Mouse (Mus musculus) MEL (cell line): Measurements from ENCODE around the gene Gm49416. TPM values are rescaled to one million over a fixed set of nuclear protein-coding genes. Genes with fewer than 3 reads are reported as not detected.

Experiments used
- DNase-seq: peaks from one replicate; pipeline ENCODE4 v3.0.0; 2011; ENCODE audit warnings: low read depth, low spot score
- H3K27ac ChIP-seq: 2 replicates; pipeline ENCODE4 v1.5.1; 2012; ENCODE audit warnings: low read depth, mild to moderate bottlenecking, control low read depth, low read length, moderate library complexity; ENCODE audit not compliant: control insufficient read depth
- H3K27me3 ChIP-seq, 2 experiments: fragments of 150-350 bp in 1 of 2; sonication (generic) in 1 of 2; 2 replicates each; pipeline ENCODE4 v1.6.1; 2012; ENCODE audit warnings: low read length in 2 of 2, mild to moderate bottlenecking in 2 of 2, improper control_type of control experiment in 1 of 2, moderate library complexity in 1 of 2; ENCODE audit not compliant: insufficient read depth in 2 of 2, control insufficient read depth in 1 of 2
- H3K36me3 ChIP-seq, 2 experiments: 2 replicates each; pipeline ENCODE4 v1.6.1; 2012 to 2014; ENCODE audit warnings: low read length in 2 of 2, improper control_type of control experiment in 1 of 2, inconsistent platforms in 1 of 2, mild to moderate bottlenecking in 1 of 2; ENCODE audit not compliant: insufficient read depth in 2 of 2, control insufficient read depth in 1 of 2
- H3K4me1 ChIP-seq, 2 experiments: fragments of 150-350 bp in 1 of 2; sonication (generic) in 1 of 2; 2 replicates each; pipeline ENCODE4 v1.6.1; 2012; ENCODE audit warnings: low read length in 2 of 2, improper control_type of control experiment in 1 of 2, mild to moderate bottlenecking in 1 of 2; ENCODE audit not compliant: insufficient read depth in 2 of 2, control insufficient read depth in 1 of 2
- H3K4me3 ChIP-seq, 2 experiments: fragments of 150-350 bp in 1 of 2; sonication (generic) in 1 of 2; 2 replicates each; pipeline ENCODE4 v1.5.1; 2012; ENCODE audit warnings: low read depth in 2 of 2, low read length in 2 of 2, mild to moderate bottlenecking in 2 of 2, moderate library complexity in 2 of 2, control low read depth in 1 of 2, improper control_type of control experiment in 1 of 2; ENCODE audit not compliant: control insufficient read depth in 1 of 2, insufficient read depth in 1 of 2
- H3K79me2 ChIP-seq: 2 replicates; pipeline ENCODE4 v1.6.1; 2012; ENCODE audit warnings: mild to moderate bottlenecking, low read length, moderate library complexity; ENCODE audit not compliant: control insufficient read depth, poor library complexity, insufficient read depth
- H3K9ac ChIP-seq: 2 replicates; pipeline ENCODE4 v1.6.1; 2012; ENCODE audit warnings: low read depth, mild to moderate bottlenecking, control low read depth, low read length, moderate library complexity; ENCODE audit not compliant: control insufficient read depth, poor library complexity, severe bottlenecking
- H3K9me3 ChIP-seq: fragments of 150-350 bp; sonication (generic); replicated peaks from 2 replicates; pipeline ENCODE4 v1.6.1; 2012; ENCODE audit warnings: mild to moderate bottlenecking, low read length, improper control_type of control experiment, moderate library complexity; ENCODE audit not compliant: insufficient read depth
- BHLHE40 ChIP-seq: IDR thresholded peaks from 2 replicates; pipeline ENCODE4 v1.6.1; 2012; ENCODE audit warnings: low read depth, mild to moderate bottlenecking, inconsistent platforms, low read length, improper control_type of control experiment, borderline replicate concordance
- CHD2 ChIP-seq: IDR thresholded peaks from 2 replicates; pipeline ENCODE4 v1.6.1; 2011; ENCODE audit warnings: low read length, improper control_type of control experiment
- CTCF ChIP-seq, 3 experiments: IDR thresholded peaks in 2 of 3; conservative IDR thresholded peaks in 1 of 3; 2 replicates each; pipeline ENCODE4 v1.5.1; 2011 to 2012; ENCODE audit warnings: low read length in 3 of 3, low read depth in 2 of 3, mild to moderate bottlenecking in 2 of 3, improper control_type of control experiment in 1 of 3, inconsistent platforms in 1 of 3, mixed read lengths in 1 of 3, moderate library complexity in 1 of 3; ENCODE audit not compliant: control insufficient read depth in 1 of 3, insufficient read depth in 1 of 3, poor library complexity in 1 of 3, severe bottlenecking in 1 of 3
- E2F4 ChIP-seq: IDR thresholded peaks from 2 replicates; pipeline ENCODE4 v1.6.1; 2011; ENCODE audit warnings: low read depth, low read length, improper control_type of control experiment, borderline replicate concordance
- EP300 ChIP-seq, 2 experiments: IDR thresholded peaks; 2 replicates each; pipeline ENCODE4 v1.6.1; 2011; ENCODE audit warnings: improper control_type of control experiment in 2 of 2, low read length in 2 of 2, low read depth in 1 of 2, mild to moderate bottlenecking in 1 of 2
- GATA1 ChIP-seq: IDR thresholded peaks from 2 replicates; pipeline ENCODE4 v1.6.1; 2011; ENCODE audit warnings: low read depth, low read length, improper control_type of control experiment
- HCFC1 ChIP-seq: IDR thresholded peaks from 2 replicates; pipeline ENCODE4 v1.6.1; 2012; ENCODE audit warnings: low read depth, mild to moderate bottlenecking, inconsistent platforms, low read length, improper control_type of control experiment, moderate library complexity
- MYC ChIP-seq: IDR thresholded peaks from 2 replicates; pipeline ENCODE4 v1.6.1; 2011; ENCODE audit warnings: low read depth, mild to moderate bottlenecking, low read length, improper control_type of control experiment, moderate library complexity
- NELFE ChIP-seq: IDR thresholded peaks from 2 replicates; pipeline ENCODE4 v1.6.1; 2011; ENCODE audit warnings: low read depth, low read length, improper control_type of control experiment
- RAD21 ChIP-seq: IDR thresholded peaks from 2 replicates; pipeline ENCODE4 v1.6.1; 2011; ENCODE audit warnings: mild to moderate bottlenecking, low read depth, low read length, improper control_type of control experiment
- RCOR1 ChIP-seq: IDR thresholded peaks from 2 replicates; pipeline ENCODE4 v1.6.1; 2012; ENCODE audit warnings: low read depth, mild to moderate bottlenecking, inconsistent platforms, low read length, improper control_type of control experiment
- SMC3 ChIP-seq: IDR thresholded peaks from 2 replicates; pipeline ENCODE4 v1.6.1; 2011; ENCODE audit warnings: low read depth, low read length, improper control_type of control experiment
- USF1 ChIP-seq: IDR thresholded peaks from 2 replicates; pipeline ENCODE4 v1.6.1; 2014; ENCODE audit warnings: low read depth, mild to moderate bottlenecking, inconsistent platforms, low read length, improper control_type of control experiment, moderate library complexity
- polyA plus RNA-seq, 2 experiments: library from polyadenylated mRNA; stranded (reverse) in 1 of 2; unstranded in 1 of 2; fragments of >175 nt in 1 of 2; fragments of >200 nt in 1 of 2; gene quantifications; 2 replicates each; pipeline versions ENCODE4 v1.2.1 to v1.2.4; 2012; ENCODE audit warnings: low replicate concordance in 2 of 2, low read depth in 1 of 2; ENCODE audit not compliant: insufficient read length in 2 of 2, insufficient read depth in 1 of 2, missing spikeins in 1 of 2
- total RNA-seq: library from RNA; depleted of rRNA; stranded (reverse); fragments of 300-350 nt; gene quantifications from 2 replicates; pipeline ENCODE4 v1.2.3, GENCODE M21; 2012

The Gm49416 gene
- total and polyA plus RNA-seq, 3 experiments = 0.77 to 31.2 TPM; not detected in 1

DNA sequence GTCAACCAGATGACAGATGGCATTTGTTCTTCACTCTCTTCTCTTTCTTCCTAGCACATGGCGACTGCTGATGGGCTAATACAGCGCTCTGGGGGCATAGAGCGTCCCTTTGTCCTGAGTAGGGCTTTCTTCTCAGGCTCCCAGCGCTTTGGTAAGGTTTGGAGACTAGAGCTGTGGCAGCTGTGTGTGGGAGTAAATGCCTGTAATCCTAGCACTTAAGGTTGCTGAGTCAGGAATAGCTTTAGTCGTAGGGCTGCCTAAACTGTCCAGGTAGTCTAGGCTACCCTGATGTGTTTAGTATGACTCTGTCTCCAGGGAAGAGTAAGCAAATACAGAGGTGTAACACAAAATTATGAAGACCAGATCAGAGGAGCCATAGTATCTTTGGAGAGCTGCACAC is 23.1 kb downstream of the Gm49416 start:
- Histone ChIP-seq H3K9me3 (no peaks in the 10 kb centered on the region), H3K36me3 (peaks cover 0 to 30% of the 10 kb centered on the region in 2 experiments; a peak in 2 of 4 replicates), H3K79me2 (no peaks in the 10 kb centered on the region), H3K27me3 (no peaks in the 10 kb centered on the region), H3K9ac (no peak overlapping the region), H3K27ac (no peak overlapping the region), H3K4me3 (no peak overlapping the region), H3K4me1 (no peaks in the 10 kb centered on the region)
- TF ChIP-seq RAD21 = no peak
- no peak for TF ChIP-seq CTCF (IDR thresholded peaks at IDR 0.05 in 2 of 3, conservative IDR thresholded peaks at IDR 0.05 in 1 of 3; ENCODE audit: control insufficient read depth in 1 of 3, insufficient read depth in 1 of 3, low read depth in 2 of 3, low read length in 3 of 3, poor library complexity in 1 of 3, severe bottlenecking in 1 of 3)
- TF ChIP-seq E2F4 = no peak
- TF ChIP-seq EP300 (IDR thresholded peaks at IDR 0.05; ENCODE audit: low read depth in 1 of 2, low read length in 2 of 2) = no peak
- no peak for TF ChIP-seq RCOR1
- TF ChIP-seq HCFC1 = no peak
- TF ChIP-seq GATA1 = no peak
- TF ChIP-seq MYC = no peak
- TF ChIP-seq CHD2 = no peak
- no peak for DNase-seq

- H3K9me3 ChIP-seq = no peaks in the 10 kb centered on the region
Observed at GRCm38 (mm10) chr19:8914212-8914611, 25.5 kb downstream of the Gm49416 start.

DNA sequence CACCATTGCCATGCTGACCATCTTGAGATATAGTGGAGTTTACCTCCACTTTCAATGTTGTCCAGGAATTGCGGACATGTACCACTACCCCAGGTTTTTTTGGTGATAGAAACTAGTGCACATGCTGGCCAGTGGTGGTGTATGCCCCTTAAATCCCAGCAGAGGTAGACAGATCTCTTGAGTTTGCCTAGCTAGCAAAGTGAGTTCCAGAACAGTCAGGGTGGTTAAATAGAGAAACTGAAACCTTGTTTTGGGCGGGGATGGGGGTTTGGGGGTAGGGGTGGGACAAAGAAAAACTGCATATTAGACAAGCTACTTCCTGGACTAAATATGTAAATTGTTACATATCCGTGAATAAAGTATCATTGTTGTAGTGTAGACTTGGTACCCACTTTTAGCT is 30.3 kb downstream of the Gm49416 start:
- peaks cover 4 to 13% of the 10 kb centered on the region in 2 experiments for H3K36me3 ChIP-seq
- no peak overlapping the region for H3K9ac ChIP-seq
- peaks cover 16% of the 10 kb centered on the region for H3K79me2 ChIP-seq
- H3K4me3 ChIP-seq = no peak overlapping the region
- no peaks in the 10 kb centered on the region for H3K9me3 ChIP-seq
- no peak for TF ChIP-seq SMC3
- no peak for TF ChIP-seq USF1
- DNase-seq = no peak
- no peak overlapping the region for H3K27ac ChIP-seq
- H3K4me1 ChIP-seq = peaks cover 8 to 10% of the 10 kb centered on the region in 2 experiments; a peak in 3 of 4 replicates
- H3K27me3 ChIP-seq = no peaks in the 10 kb centered on the region

More at GRCm38 (mm10) chr19:8914212-8914611, 25.5 kb downstream of the Gm49416 start:
- Histone ChIP-seq H3K4me1 (no peaks in the 10 kb centered on the region), H3K27ac (no peak overlapping the region), H3K4me3 (no peak overlapping the region), H3K79me2 (no peaks in the 10 kb centered on the region), H3K27me3 (no peaks in the 10 kb centered on the region), H3K36me3 (peaks cover 0 to 21% of the 10 kb centered on the region in 2 experiments; a peak in 3 of 4 replicates), H3K9ac (no peak overlapping the region)
- DNase-seq = no peak
- TF ChIP-seq NELFE (no peak), BHLHE40 (no peak)
